Mouse (Mus musculus) cerebellum, adult 9-10 months (tissue): Measurements from ENCODE around the gene Gsk3a.
A peak's percentile ranks its signal among the peaks of the same experiment; 100 is the strongest.

Experiments used
- DNase-seq: peaks from one replicate; pipeline ENCODE4 v3.0.0; 2022

Gene Gsk3a

DNA sequence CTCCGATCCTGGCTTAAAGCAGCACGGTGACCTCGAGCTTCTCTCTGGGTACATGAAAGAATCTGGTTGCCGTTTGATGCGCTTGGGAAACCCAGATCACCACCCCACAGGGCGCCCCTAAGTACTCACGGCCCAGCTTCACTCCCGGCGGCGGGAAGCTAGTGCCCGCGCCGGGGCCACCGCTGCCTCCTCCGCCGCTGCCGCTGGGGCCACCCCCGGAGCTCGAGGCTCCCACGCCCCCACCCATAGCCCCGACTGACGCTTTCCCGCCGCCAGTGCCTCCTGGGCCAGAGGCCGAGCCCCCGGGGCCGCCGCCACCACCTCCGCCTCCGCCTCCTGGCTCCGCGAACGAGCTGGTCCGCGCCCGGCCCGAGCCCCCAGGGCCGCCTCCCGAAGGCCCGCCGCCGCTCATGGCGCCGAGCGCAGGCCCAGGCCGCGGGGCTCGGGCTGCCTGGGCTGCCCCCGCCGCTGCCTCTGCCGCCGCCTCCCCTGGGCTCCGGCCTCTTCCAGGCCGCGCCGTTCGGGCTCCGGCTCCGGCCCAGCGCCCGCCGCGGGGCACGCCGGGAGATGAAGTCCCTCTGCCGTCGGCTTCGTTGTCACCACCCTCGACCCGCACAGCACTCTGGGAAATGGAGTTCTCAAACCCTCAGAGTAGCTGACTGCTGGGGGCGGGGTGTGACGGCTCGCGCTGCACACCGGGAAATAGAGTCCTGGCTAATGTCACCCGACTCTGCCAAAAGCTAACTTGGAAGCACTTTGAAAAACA, at the start of gene Gsk3a:
Gsk3a (minus strand) TSS at position 603 of the 766 bp plus-strand sequence.
- DNase-seq: no peak

- DNase-seq: no peak
Measured at GRCm38 (mm10) chr7:25286989-25287388, 49.3 kb upstream of the Gsk3a start.

DNA sequence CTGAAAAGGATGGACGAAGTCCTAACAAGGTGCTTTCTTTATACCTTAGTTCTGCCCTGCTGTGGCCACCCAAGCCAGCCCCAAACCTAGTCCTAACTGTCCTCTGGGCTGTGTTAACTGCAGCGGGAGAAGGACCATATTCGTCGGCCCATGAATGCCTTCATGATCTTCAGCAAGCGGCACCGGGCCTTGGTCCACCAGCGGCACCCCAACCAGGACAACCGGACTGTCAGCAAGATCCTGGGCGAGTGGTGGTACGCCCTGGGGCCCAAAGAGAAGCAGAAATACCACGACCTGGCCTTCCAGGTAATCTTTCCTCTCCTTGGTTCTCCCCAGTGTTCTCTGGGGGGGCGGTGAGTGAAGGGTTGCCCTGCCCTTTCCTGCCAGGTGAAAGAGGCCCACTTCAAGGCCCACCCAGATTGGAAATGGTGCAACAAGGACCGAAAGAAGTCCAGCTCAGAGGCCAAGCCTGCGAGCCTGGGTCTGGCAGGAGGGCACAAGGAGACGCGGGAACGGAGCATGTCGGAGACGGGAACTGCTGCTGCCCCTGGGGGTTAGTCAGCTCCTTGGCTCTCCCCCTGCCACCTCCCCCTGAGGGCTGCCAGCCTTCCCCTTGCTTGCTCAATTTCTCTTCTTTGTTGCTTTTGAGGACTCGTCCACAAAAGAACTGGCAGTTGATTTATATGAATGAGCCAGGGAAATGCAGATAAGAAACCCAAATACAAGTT, 48.0 kb upstream of the Gsk3a start:
- DNase-seq: no peak

DNA sequence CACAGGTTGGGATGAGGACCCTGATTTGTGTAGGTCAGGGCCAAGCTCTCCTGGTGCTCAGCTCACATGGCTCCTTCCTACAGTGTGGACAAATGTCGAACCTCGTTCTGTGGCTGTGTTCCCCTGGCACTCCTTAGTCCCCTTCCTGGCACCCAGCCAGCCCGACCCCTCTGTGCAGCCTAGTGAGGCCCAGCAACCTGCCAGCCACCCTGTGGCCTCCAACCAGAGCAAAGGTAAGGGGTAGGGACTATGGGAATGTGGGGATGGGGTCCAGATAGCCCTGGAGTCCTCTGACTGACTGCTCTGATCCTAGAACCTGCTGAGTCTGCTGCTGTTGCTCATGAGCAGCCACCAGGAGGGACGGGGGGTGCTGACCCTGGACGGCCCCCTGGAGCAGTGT, 47.1 kb upstream of the Gsk3a start:
- peak; percentile 73 for DNase-seq

GRCm38 (mm10) chr7:25284171-25284570, 46.5 kb upstream of the Gsk3a start:
- DNase-seq: no peak

DNA sequence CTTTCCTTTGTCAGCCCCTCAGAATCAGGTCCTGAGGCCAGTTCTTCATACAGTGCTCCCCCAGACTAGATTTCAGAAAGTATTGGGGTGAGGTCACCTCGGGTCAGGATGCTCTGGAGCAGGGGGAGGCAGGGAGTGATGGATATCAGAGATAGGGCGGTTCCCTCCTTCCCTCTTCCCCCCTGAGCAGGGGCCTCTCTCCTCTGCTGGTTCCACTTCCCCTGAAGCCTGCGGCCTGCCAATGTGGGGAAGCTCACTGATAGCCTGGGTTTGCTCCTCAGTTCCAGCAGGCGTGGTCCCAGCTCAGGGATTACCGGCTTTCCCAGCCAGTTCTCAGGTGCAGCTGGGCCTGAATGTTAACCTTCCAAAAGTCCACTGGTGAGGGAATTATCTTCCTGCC, 46.0 kb upstream of the Gsk3a start:
- DNase-seq: no peak

GRCm38 (mm10) chr7:25282731-25283211, 45.1 kb upstream of the Gsk3a start:
- peak; percentile 76 for DNase-seq

DNA sequence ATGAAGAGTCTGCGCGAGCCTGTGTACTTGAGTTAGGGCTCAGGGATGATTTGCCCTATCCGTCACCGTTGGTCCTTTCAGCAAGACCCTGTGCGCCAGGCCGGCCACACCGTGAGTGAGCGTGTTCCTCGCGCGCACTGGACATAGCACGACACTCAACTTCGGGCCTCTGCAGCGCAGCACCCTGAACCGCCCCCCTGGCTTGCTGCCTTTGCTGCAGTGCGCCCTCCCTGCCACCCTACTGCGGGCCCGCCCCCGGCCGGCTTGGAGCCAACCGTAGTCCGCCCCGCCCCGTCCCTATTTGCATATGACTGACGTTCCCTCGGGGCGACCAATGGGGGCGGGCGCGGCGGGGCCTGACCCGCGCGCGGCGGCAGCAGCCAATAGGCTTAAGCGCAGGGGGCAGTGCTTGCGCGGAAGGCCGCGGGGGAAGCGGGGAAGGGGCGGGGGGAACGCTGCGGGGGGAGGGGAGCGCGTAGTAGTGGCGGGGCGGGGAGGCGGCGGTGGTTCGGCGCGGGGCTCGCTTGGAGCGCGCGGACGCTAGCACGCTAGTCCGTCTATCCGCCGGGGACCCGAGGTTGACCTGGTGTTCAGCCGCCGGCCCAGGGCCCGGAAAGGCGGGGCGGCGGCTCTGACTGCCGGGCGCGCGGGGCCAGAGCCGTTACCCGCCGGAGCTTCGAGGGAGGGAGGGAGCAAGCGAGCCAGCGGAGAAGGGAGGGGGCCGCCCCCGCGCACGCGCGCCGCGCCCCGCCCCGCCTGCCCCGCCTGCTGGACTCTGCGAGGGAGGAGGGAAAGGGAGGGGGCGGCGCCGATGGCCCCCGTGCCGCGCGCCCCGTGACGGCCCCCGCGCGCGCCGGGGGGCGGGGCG, 44.3 kb upstream of the Gsk3a start:
- DNase-seq: peak; percentile 96

DNA sequence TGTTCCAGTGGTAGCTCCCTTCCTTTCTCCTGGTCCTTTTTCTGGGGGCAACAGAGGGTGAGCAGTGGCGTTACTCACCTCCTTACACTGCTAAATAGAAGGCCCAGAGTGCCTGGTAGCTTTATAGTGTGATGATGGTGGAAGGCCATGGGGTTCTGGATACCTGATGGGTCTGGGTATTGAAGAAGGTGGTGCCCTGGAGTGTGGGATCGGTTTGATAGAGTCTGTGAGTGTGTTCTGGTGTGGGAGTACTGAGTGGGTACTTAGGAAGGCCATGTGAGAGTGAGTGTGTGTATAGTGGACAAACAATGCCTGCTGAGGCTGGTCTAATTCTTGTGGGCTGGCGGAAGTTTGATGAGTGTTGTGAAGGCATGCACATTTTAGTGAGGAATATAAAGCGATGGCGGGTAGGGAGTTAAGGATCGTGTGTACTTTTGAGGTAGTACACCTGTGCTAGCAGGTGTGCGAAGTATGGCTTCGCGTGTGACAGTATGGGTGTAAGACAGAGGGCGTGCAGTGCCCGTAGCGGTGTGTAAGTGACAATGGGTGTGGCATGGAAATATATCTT, 43.6 kb upstream of the Gsk3a start:
- peak; percentile 69 for DNase-seq

- DNase-seq: peak; percentile 81
Measured at GRCm38 (mm10) chr7:25279861-25280791, 42.5 kb upstream of the Gsk3a start.

GRCm38 (mm10) chr7:25279076-25279860, 41.6 kb upstream of the Gsk3a start:
- DNase-seq: peak; percentile 94

DNA sequence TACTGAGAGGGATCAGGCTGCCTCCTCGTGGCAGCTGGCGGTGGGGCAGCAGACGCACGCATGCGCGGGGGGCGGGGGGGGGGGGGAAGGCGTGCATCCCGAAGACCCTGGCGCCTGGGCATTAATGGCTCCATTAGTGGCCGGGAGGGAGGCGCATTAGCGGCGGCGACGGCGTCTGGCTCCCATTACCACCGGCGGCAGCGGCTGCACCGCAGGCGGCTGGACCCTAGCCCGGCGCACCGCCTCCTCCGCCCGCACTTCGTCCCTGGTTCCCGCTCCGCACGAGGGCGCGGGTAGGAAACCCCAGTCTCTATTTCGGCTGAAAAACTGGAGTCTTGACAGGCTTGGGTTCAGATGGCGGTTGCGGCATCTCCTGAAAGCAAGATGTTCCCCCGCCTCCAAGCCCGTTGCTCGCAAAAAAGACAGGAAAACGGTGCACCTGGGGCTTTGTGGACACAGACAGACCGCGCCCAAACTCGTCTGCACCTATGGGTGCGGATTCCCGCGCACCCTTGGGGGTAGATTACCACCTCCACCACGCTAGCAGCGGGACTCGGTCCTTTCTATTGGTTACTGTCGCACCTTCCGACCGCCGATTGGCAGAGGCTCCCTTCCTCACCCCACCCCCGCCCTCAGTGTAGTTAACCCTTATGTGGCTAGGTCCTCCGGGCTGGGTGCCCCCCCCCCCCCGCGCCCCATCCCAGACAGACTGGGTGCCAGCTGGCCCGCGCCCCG, 40.9 kb upstream of the Gsk3a start:
- peak; percentile 91 for DNase-seq

GRCm38 (mm10) chr7:25277998-25278340, 40.3 kb upstream of the Gsk3a start:
- no peak for DNase-seq

GRCm38 (mm10) chr7:25277405-25277804, 39.8 kb upstream of the Gsk3a start:
- DNase-seq: peak; percentile 60

DNA sequence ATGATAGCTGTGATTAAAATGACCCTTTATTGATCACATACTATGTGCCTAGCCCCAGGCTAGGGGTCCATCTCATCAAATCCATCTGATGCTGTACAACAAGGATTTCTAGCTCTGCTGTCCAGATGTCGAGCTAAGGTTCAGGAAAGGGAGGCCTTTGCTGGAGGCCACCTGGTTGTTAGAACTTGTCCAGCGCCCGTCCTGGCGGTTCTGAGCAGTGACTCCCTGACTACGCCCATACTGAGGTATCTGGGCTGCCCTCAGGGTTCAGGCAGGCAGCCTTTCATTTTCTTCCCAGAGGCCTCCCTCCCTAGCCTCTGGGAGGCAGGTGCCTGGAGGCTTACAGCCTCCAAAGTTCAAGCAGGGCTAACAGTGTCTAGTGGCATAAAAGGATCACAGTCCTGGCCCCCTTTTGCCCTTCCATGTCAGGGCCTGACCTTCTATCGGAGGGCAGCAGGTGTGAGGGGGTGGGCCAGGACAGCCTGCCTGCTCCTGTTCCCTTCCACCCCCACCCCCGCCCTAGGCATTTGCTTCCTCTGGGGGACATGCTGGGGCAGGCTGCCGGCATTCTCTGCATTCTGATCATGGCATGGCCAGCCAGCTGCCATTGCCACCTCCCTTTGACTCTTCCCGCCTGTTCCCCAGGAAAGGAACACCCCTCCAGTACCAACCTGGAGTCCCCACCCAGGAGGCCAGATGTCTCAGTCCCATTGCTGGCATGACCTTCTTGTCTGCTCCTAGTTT, 38.1 kb upstream of the Gsk3a start:
- DNase-seq: peak; percentile 55

DNA sequence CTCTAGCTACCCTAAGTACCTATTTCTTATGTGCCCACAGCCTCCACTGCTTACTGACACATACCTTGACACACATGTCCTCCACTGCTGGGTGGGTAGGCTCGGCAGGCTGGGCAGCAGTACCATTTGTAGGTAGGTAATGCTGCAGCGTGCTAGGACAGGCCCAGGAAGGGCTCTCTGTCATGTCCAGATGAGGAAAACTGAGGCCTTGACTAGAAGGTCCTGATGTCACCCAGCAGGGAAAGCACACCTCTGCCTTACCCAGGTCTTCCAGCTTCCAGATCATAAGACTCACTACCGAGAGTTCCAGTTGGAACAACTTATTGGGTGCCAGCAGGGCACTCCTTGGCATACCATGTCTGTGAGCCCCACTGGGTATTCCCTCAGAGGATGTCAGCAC, 37.3 kb upstream of the Gsk3a start:
- DNase-seq: no peak

- DNase-seq: no peak
Measured at GRCm38 (mm10) chr7:25274571-25274970, 36.9 kb upstream of the Gsk3a start.

GRCm38 (mm10) chr7:25273259-25274241, 35.9 kb upstream of the Gsk3a start:
- DNase-seq: peak; percentile 57
